Mouse (Mus musculus) myocyte (in vitro differentiated cells): ENCODE results near the gene Tbx22. TPM values are rescaled to one million over a fixed set of nuclear protein-coding genes. Genes with fewer than 3 reads are reported as not detected.

Experiments
- H3K27me3 ChIP-seq: one replicate; pipeline ENCODE4 v1.6.1; 2011; ENCODE audit not compliant: control insufficient read depth, insufficient read depth, insufficient read length
- H3K36me3 ChIP-seq: one replicate; pipeline ENCODE4 v1.6.1; 2011; ENCODE audit not compliant: control insufficient read depth, insufficient read depth
- H3K4me2 ChIP-seq: one replicate; pipeline ENCODE4 v1.6.1; 2011; ENCODE audit warnings: low read depth, control low read depth
- H3K4me3 ChIP-seq: one replicate; pipeline ENCODE4 v1.5.1; 2011; ENCODE audit warnings: mild to moderate bottlenecking, control low read depth, moderate library complexity
- H3K79me2 ChIP-seq: one replicate; pipeline ENCODE4 v1.6.1; 2011; ENCODE audit not compliant: control insufficient read depth, insufficient read depth
- H3ac ChIP-seq: one replicate; pipeline ENCODE4 v1.6.1; 2011; ENCODE audit not compliant: control insufficient read depth, insufficient read length
- CEBPB ChIP-seq: IDR thresholded peaks from 2 replicates; pipeline ENCODE4 v1.6.1; 2011; ENCODE audit warnings: mild to moderate bottlenecking, moderate library complexity; ENCODE audit not compliant: poor library complexity, insufficient read depth, severe bottlenecking
- E2F4 ChIP-seq: IDR thresholded peaks from one replicate; pipeline ENCODE4 v1.6.1; 2011; ENCODE audit warnings: mild to moderate bottlenecking, control low read depth, moderate library complexity; ENCODE audit not compliant: insufficient read depth
- MAX ChIP-seq: IDR thresholded peaks from one replicate; pipeline ENCODE4 v1.6.1; 2011; ENCODE audit warnings: low read depth, mild to moderate bottlenecking, control low read depth
- MYOD1 ChIP-seq, 3 experiments: IDR thresholded peaks; one replicate each; pipeline ENCODE4 v1.6.1; 2011; ENCODE audit warnings: control low read depth in 2 of 3, low read depth in 2 of 3, mild to moderate bottlenecking in 2 of 3, moderate library complexity in 1 of 3; ENCODE audit not compliant: insufficient read length in 2 of 3, control insufficient read depth in 1 of 3
- MYOG ChIP-seq, 3 experiments: IDR thresholded peaks; one replicate each; pipeline ENCODE4 v1.6.1; 2011; ENCODE audit warnings: control low read depth in 2 of 3, low read depth in 2 of 3, mild to moderate bottlenecking in 2 of 3; ENCODE audit not compliant: insufficient read length in 2 of 3, control insufficient read depth in 1 of 3, insufficient read depth in 1 of 3
- POLR2A ChIP-seq: IDR thresholded peaks from one replicate; pipeline ENCODE4 v1.6.1; 2011; ENCODE audit warnings: low read depth, mild to moderate bottlenecking, control low read depth, moderate library complexity; ENCODE audit not compliant: insufficient read length
- POLR2AphosphoS2 ChIP-seq: IDR thresholded peaks from one replicate; pipeline ENCODE4 v1.6.1; 2011; ENCODE audit warnings: low read depth, control low read depth; ENCODE audit not compliant: insufficient read length
- REST ChIP-seq: IDR thresholded peaks from one replicate; pipeline ENCODE4 v1.6.1; 2011; ENCODE audit warnings: mild to moderate bottlenecking, control low read depth, moderate library complexity; ENCODE audit not compliant: insufficient read depth, insufficient read length
- SRF ChIP-seq: IDR thresholded peaks from one replicate; pipeline ENCODE4 v1.6.1; 2011; ENCODE audit warnings: low read depth; ENCODE audit not compliant: control insufficient read depth, insufficient read length
- TCF12 ChIP-seq: IDR thresholded peaks from one replicate; pipeline ENCODE4 v1.6.1; 2011; ENCODE audit warnings: mild to moderate bottlenecking, control low read depth; ENCODE audit not compliant: poor library complexity, insufficient read depth, severe bottlenecking
- TCF3 ChIP-seq: IDR thresholded peaks from one replicate; pipeline ENCODE4 v1.6.1; 2011; ENCODE audit warnings: low read depth, control low read depth; ENCODE audit not compliant: insufficient read length
- USF1 ChIP-seq: IDR thresholded peaks from one replicate; pipeline ENCODE4 v1.6.1; 2011; ENCODE audit warnings: low read depth, mild to moderate bottlenecking, control low read depth, moderate library complexity
- polyA plus RNA-seq: library from polyadenylated mRNA; unstranded; fragments of >200 nt; fragmentation: generic; extraction: Trizol; gene quantifications from one replicate; pipeline ENCODE4 v1.2.1, GENCODE M21; 2012; ENCODE audit warnings: missing spikeins

Gene Tbx22
- not detected for polyA plus RNA-seq

- H3K79me2 ChIP-seq: no peaks in the 10 kb centered on the region
- H3ac ChIP-seq: no peak within 1 kb of the TSS
- TF ChIP-seq SRF (no peak), MAX (no peak), POLR2AphosphoS2 (no peak), USF1 (no peak), CEBPB (no peak), TCF12 (no peak), MYOD1 (IDR thresholded peaks at IDR 0.05; ENCODE audit: control insufficient read depth in 1 of 3, insufficient read length in 2 of 3, low read depth in 2 of 3) (no peak), E2F4 (no peak), MYOG (IDR thresholded peaks at IDR 0.05; ENCODE audit: control insufficient read depth in 1 of 3, insufficient read depth in 1 of 3, insufficient read length in 2 of 3, low read depth in 2 of 3) (no peak), TCF3 (no peak), REST (no peak), POLR2A (no peak)
- no peak within 1 kb of the TSS for H3K4me2 ChIP-seq
- H3K27me3 ChIP-seq: no peaks in the 10 kb centered on the region
- H3K36me3 ChIP-seq: no peaks in the 10 kb centered on the region
- no peak within 1 kb of the TSS for H3K4me3 ChIP-seq
These were observed at the start of gene Tbx22 for GRCm38 (mm10) chrX:107667664-107668063. Gene Tbx22 (plus strand): TSS chrX:107667964.

DNA sequence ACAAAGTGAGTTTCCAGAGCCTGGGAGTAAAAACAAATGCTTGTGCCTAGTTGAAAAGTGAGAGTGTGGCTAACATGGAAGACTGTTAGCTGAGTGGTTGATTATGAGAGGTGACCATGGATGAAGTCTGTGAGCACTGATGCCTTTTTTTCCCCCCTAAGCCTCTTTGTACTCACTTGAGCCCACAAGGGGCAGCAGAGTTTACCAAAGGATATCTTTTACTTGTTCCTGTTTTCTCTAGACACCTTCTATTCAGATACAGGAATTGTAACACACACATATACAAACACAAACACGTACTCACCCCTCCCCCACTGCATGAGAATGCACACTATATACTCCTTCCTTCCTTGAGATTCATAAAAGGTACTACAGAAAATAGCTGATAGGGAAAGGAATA is 913 bp downstream of the Tbx22 start:
- Histone ChIP-seq H3ac (no peak overlapping the region), H3K36me3 (no peaks in the 10 kb centered on the region), H3K4me2 (no peak overlapping the region), H3K27me3 (no peaks in the 10 kb centered on the region), H3K4me3 (no peak overlapping the region), H3K79me2 (no peaks in the 10 kb centered on the region)
- TF ChIP-seq SRF: no peak
- TF ChIP-seq CEBPB: no peak
- TF ChIP-seq MYOD1 (IDR thresholded peaks at IDR 0.05; ENCODE audit: control insufficient read depth in 1 of 3, insufficient read length in 2 of 3, low read depth in 2 of 3): no peak
- TF ChIP-seq USF1: no peak
- no peak for TF ChIP-seq POLR2A
- TF ChIP-seq TCF3: no peak
- no peak for TF ChIP-seq TCF12
- no peak for TF ChIP-seq MAX
- TF ChIP-seq POLR2AphosphoS2: no peak
- TF ChIP-seq E2F4: no peak
- no peak for TF ChIP-seq REST
- no peak for TF ChIP-seq MYOG (IDR thresholded peaks at IDR 0.05; ENCODE audit: control insufficient read depth in 1 of 3, insufficient read depth in 1 of 3, insufficient read length in 2 of 3, low read depth in 2 of 3)

- Histone ChIP-seq H3K36me3 (no peaks in the 10 kb centered on the region), H3K4me2 (no peak overlapping the region), H3K27me3 (no peaks in the 10 kb centered on the region), H3ac (no peak overlapping the region), H3K79me2 (no peaks in the 10 kb centered on the region), H3K4me3 (no peak overlapping the region)
- no peak for TF ChIP-seq SRF
- TF ChIP-seq MAX: no peak
- no peak for TF ChIP-seq REST
- no peak for TF ChIP-seq USF1
- TF ChIP-seq POLR2A: no peak
- no peak for TF ChIP-seq TCF12
These were observed 11.4 kb downstream of the Tbx22 start for GRCm38 (mm10) chrX:107679203-107679602.

DNA sequence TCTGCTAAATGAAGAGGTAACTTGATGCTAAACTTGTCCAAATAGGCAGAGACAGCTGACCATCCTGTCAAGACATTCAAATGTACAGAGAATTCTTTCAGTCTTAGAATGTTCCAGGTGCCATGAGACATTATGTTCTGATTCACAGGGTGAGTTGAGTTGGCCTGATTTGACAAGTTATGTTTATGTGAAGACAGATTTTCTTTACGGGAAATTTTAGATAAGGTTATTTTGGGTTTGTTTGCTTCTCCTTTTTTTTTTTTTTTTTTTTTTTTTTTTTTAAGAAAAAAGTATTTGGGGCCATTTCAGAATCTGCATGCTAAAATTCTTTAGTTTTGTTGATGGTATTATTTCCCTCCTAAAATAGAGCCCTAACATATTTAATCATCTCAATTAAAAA is 40.8 kb downstream of the Tbx22 start:
- H3K4me2 ChIP-seq: no peak overlapping the region
- no peak for TF ChIP-seq SRF
- TF ChIP-seq TCF3: no peak
- TF ChIP-seq POLR2A: no peak
- no peak for TF ChIP-seq MYOD1 (IDR thresholded peaks at IDR 0.05; ENCODE audit: control insufficient read depth in 1 of 3, insufficient read length in 2 of 3, low read depth in 2 of 3)
- no peak for TF ChIP-seq CEBPB
- no peak for TF ChIP-seq USF1
- no peak for TF ChIP-seq E2F4
- TF ChIP-seq MAX: no peak
- TF ChIP-seq MYOG (IDR thresholded peaks at IDR 0.05; ENCODE audit: control insufficient read depth in 1 of 3, insufficient read depth in 1 of 3, insufficient read length in 2 of 3, low read depth in 2 of 3): no peak
- TF ChIP-seq POLR2AphosphoS2: no peak
- no peak for TF ChIP-seq REST
- TF ChIP-seq TCF12: no peak

DNA sequence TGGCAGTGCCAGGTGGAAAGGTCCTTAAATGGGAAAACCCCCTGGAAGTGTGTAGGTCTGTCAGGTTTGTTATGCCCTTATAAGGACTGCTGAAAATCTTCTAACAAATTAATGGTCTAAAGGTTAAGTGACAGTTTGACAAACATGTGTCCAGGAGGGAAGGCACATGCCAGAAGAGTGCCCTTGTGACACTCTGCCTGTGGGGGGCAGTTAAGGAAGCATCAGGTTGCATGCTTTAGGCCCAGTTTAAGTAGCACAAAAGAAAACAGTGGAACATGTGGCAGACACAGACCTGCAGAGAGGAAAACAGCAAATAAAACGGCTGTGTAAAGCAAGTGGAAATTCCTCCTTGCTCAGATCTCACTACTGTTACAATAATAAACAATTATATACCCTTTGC is 55.8 kb downstream of the Tbx22 start:
- no peaks in the 10 kb centered on the region for H3K36me3 ChIP-seq
- no peak overlapping the region for H3K4me3 ChIP-seq
- TF ChIP-seq MYOD1 (IDR thresholded peaks at IDR 0.05; ENCODE audit: control insufficient read depth in 1 of 3, insufficient read length in 2 of 3, low read depth in 2 of 3) (no peak), POLR2AphosphoS2 (no peak), SRF (no peak), CEBPB (no peak), E2F4 (no peak), REST (no peak), MAX (no peak), USF1 (no peak), POLR2A (no peak), MYOG (IDR thresholded peaks at IDR 0.05; ENCODE audit: control insufficient read depth in 1 of 3, insufficient read depth in 1 of 3, insufficient read length in 2 of 3, low read depth in 2 of 3) (no peak), TCF3 (no peak)
- H3K79me2 ChIP-seq: no peaks in the 10 kb centered on the region
- H3K27me3 ChIP-seq: no peaks in the 10 kb centered on the region
- H3ac ChIP-seq: no peak overlapping the region
- H3K4me2 ChIP-seq: no peak overlapping the region

More for the DNA sequence above, 40.8 kb downstream of the Tbx22 start:
- no peaks in the 10 kb centered on the region for H3K36me3 ChIP-seq
- H3K79me2 ChIP-seq: no peaks in the 10 kb centered on the region
- H3K27me3 ChIP-seq: no peaks in the 10 kb centered on the region
- H3ac ChIP-seq: no peak overlapping the region
- no peak overlapping the region for H3K4me3 ChIP-seq

Other genes with a start within 250 kb of the Tbx22 start
- not detected for gene Tent5d, start 124.6 kb downstream of the Tbx22 start, polyA plus RNA-seq
- 2.4 TPM for gene 2610002M06Rik, start 148.4 kb downstream of the Tbx22 start, polyA plus RNA-seq